Mouse (Mus musculus) midbrain, embryonic 13.5 days (tissue): Measurements from ENCODE around the gene Tmco1. TPM values are rescaled to one million over a fixed set of nuclear protein-coding genes. Genes with fewer than 3 reads are reported as not detected.

Source experiments
- ATAC-seq: fragments of 200-750 bp; cut with Nextera tagmentation; 2 replicates; pipeline ENCODE4 v1.8.0; 2017; ENCODE audit warnings: mild to moderate bottlenecking, moderate TSS enrichment, moderate library complexity
- H3K27ac ChIP-seq: fragments of 300-500 bp; sonication (generic); 2 replicates; pipeline ENCODE4 v1.5.1; 2015; ENCODE audit warnings: inconsistent platforms, mild to moderate bottlenecking, moderate library complexity
- H3K27me3 ChIP-seq: fragments of 300-500 bp; sonication (generic); 2 replicates; pipeline ENCODE4 v1.6.1; 2015; ENCODE audit warnings: mild to moderate bottlenecking, inconsistent platforms
- H3K36me3 ChIP-seq: fragments of 300-500 bp; sonication (generic); 2 replicates; pipeline ENCODE4 v1.6.1; 2015; ENCODE audit warnings: mild to moderate bottlenecking, inconsistent platforms
- H3K4me1 ChIP-seq: fragments of 300-500 bp; sonication (generic); replicated peaks from 2 replicates; pipeline ENCODE4 v1.6.1; 2015; ENCODE audit warnings: inconsistent platforms
- H3K4me2 ChIP-seq: fragments of 300-500 bp; sonication (generic); replicated peaks from 2 replicates; pipeline ENCODE4 v1.6.1; 2015; ENCODE audit warnings: moderate library complexity, mild to moderate bottlenecking, inconsistent platforms
- H3K4me3 ChIP-seq: fragments of 300-500 bp; sonication (generic); replicated peaks from 2 replicates; pipeline ENCODE4 v1.5.1; 2015; ENCODE audit warnings: mild to moderate bottlenecking, inconsistent platforms
- H3K9ac ChIP-seq: fragments of 300-500 bp; sonication (generic); replicated peaks from 2 replicates; pipeline ENCODE4 v1.6.1; 2015; ENCODE audit warnings: mild to moderate bottlenecking, inconsistent platforms
- H3K9me3 ChIP-seq: fragments of 300-500 bp; sonication (generic); 2 replicates; pipeline ENCODE4 v1.6.1; 2016; ENCODE audit warnings: mild to moderate bottlenecking, inconsistent platforms
- WGBS: fragments of 180-500 bp; shearing (Covaris S2); methylation state at CpG from one replicate; pipeline ENCODE4 v1.1.7; 2015; 5-methylcytosine and 5-hydroxymethylcytosine counted together
- microRNA-seq: library from miRNA; unstranded; fragments of <30 nt; microRNA quantifications from one replicate; pipeline ENCODE4, GENCODE M21; 2016
- polyA plus RNA-seq: library from polyadenylated mRNA; unstranded; fragments of >200 nt; fragmentation: Nextera tagmentation; extraction: Ambion mirVana; gene quantifications from 2 replicates; pipeline ENCODE4 v1.2.1, GENCODE M21; 2015

Tmco1 gene
- polyA plus RNA-seq, 1 experiment from 2014 or later, result 75.3 TPM

- H3K4me2 ChIP-seq, result no peak overlapping the region
- H3K4me1 ChIP-seq, result 0 out of 2 replicates have a peak, but pooled peaks cover 5% of the 10 kb centered on the region
- H3K9ac ChIP-seq, result no peak overlapping the region
- no peaks in the 10 kb centered on the region for H3K27me3 ChIP-seq
- no peaks in the 10 kb centered on the region for H3K9me3 ChIP-seq
- no peak overlapping the region for H3K27ac ChIP-seq
- 80% methylated on average over 5 of the region's 5 CpGs for WGBS
- ATAC-seq, result no peak
- H3K36me3 ChIP-seq, result no peaks in the 10 kb centered on the region
- H3K4me3 ChIP-seq, result no peak overlapping the region
Observed at GRCm38 (mm10) chr1:167382763-167383162, 74.6 kb downstream of the Tmco1 start.

DNA sequence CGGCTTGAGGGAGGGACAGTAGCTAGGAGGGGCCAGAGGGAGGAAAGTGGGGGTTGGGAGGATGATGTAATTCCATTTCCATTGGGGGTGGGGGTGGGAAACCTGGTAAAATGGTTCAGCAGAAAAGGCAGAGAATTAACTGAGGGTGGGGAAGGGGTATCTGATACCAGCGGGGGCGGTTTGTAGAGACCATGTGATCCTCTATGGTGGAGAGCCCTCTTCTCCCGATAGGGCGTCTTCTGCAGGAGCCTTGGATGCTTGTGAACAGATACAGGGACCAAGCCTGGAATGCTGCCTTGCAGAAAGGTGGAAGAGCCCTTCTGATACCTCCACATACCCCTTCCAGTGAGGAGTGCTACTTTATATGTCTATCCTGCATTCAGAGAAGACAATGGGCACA is 75.0 kb downstream of the Tmco1 start:
- no peak overlapping the region for H3K27ac ChIP-seq
- ATAC-seq, result no peak
- 85% methylated on average over 5 of the region's 5 CpGs for WGBS

More for the DNA sequence above, 75.0 kb downstream of the Tmco1 start:
- Histone ChIP-seq H3K4me2 (no peak overlapping the region), H3K9me3 (no peaks in the 10 kb centered on the region), H3K9ac (no peak overlapping the region), H3K4me3 (no peak overlapping the region), H3K27me3 (no peaks in the 10 kb centered on the region), H3K4me1 (0 out of 2 replicates have a peak, but pooled peaks cover 5% of the 10 kb centered on the region), H3K36me3 (no peaks in the 10 kb centered on the region)

Small RNAs within 50 kb of the gene (microRNA-seq; reads per million reads assigned to microRNA genes)
- gene Gm25911, result 1.4 reads per million
- not detected for gene Mir6347

Other genes starting within 250 kb of the Tmco1 start
- gene Uck2, start 23.1 kb upstream of the Tmco1 start, polyA plus RNA-seq, result 67.6 and 70.1 TPM in 2 replicates
- gene Aldh9a1, start 41.6 kb downstream of the Tmco1 start, polyA plus RNA-seq, result 27.9 and 28.1 TPM in 2 replicates
- gene Mgst3, start 85.5 kb downstream of the Tmco1 start, polyA plus RNA-seq, result 80.2 and 83.6 TPM in 2 replicates
- gene Lrrc52, start 158.4 kb downstream of the Tmco1 start, polyA plus RNA-seq, result 0.27 TPM in 1 of 2 replicates, not detected in the other